Mouse (Mus musculus): ENCODE measurements around the gene Inca1. TPM values are rescaled to one million over a fixed set of nuclear protein-coding genes. Genes with fewer than 3 reads are reported as not detected.

Inca1 gene
- polyA plus RNA-seq, 1 experiment from 2014 or later = 1.3 TPM

DNA sequence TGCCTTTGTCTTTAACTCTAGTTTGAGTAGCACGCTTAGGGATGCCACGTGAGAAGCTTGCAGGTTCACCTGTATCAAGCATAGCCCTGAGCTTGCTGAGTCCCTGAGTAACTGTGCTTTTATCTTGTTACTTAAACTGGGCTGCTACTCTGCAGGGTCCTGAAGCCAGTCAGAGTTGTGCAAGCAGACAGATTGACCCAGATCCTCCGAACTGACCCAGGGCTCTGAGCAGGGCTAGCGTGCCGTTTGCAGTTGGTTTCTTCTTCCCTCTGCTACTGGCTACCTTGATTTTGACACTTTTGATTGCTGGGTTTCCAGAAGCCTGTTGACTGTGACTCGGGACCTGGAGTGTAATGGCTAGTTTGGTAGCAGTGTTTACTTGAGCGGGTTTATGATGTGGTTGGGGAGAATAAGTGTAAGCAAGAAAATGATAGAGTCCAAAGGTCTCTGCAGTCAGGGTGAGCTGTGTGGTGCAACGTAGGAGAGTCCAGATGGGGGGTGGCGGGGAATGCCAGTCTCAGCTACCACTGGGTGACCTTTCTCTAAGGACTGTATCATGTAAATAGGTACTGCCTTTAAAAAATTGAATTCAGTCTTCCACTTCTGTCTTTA lies 30.6 kb upstream of the Inca1 start:
- 84% methylated on average over 9 of the region's 9 CpGs for WGBS
- H3K27ac ChIP-seq (ENCODE audit: low read length) = no peak overlapping the region
- no peaks in the 10 kb centered on the region for H3K4me1 ChIP-seq (replicated peaks; ENCODE audit: control insufficient read depth, insufficient read depth, low read length)
- peaks cover 12% of the 10 kb centered on the region; the same call in 1 of the 2 replicates for H3K36me3 ChIP-seq (ENCODE audit: control insufficient read depth, insufficient read depth)
- H3K27me3 ChIP-seq (replicated peaks; ENCODE audit: control insufficient read depth, insufficient read depth, low read length) = no peaks in the 10 kb centered on the region
- H3K9me3 ChIP-seq (ENCODE audit: control insufficient read depth, low read length) = no peaks in the 10 kb centered on the region
- H3K9ac ChIP-seq (replicated peaks; ENCODE audit: low read depth, low read length) = no peak overlapping the region
- H3K4me3 ChIP-seq (replicated peaks; ENCODE audit: low read length) = no peak overlapping the region
- no peak for ATAC-seq
- H3K4me2 ChIP-seq (ENCODE audit: low read length) = no peak overlapping the region

DNA sequence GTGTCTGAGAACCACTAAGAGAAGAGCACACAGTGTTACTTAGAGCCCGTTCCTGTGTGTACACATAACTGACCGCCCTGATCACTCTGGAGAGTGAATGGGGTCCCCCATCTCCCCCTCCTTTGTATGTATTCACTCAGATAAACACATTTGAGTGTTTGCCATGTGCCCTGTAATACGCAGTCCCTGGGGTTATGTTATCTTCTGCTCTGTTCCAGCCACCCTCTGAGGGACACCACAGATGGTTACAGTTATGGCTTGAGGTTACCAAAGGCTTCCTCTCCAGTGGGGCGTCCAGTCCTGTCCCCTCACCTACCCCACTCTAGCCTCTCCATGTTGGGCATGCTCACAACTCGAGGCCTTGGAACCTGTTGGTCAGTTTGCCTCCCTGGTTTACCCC lies 27.4 kb upstream of the Inca1 start:
- no peak for ATAC-seq
- no peaks in the 10 kb centered on the region for H3K9me3 ChIP-seq (ENCODE audit: control insufficient read depth, low read length)
- no peaks in the 10 kb centered on the region for H3K4me1 ChIP-seq (replicated peaks; ENCODE audit: control insufficient read depth, insufficient read depth, low read length)
- peaks cover 18% of the 10 kb centered on the region; the same call in 1 of the 2 replicates for H3K36me3 ChIP-seq (ENCODE audit: control insufficient read depth, insufficient read depth)
- no peak overlapping the region for H3K4me2 ChIP-seq (ENCODE audit: low read length)
- H3K27ac ChIP-seq (ENCODE audit: low read length) = no peak overlapping the region
- H3K9ac ChIP-seq (replicated peaks; ENCODE audit: low read depth, low read length) = no peak overlapping the region
- no peak overlapping the region for H3K4me3 ChIP-seq (replicated peaks; ENCODE audit: low read length)
- no peaks in the 10 kb centered on the region for H3K27me3 ChIP-seq (replicated peaks; ENCODE audit: control insufficient read depth, insufficient read depth, low read length)
- WGBS = 94% methylated on average over 5 of the region's 5 CpGs

DNA sequence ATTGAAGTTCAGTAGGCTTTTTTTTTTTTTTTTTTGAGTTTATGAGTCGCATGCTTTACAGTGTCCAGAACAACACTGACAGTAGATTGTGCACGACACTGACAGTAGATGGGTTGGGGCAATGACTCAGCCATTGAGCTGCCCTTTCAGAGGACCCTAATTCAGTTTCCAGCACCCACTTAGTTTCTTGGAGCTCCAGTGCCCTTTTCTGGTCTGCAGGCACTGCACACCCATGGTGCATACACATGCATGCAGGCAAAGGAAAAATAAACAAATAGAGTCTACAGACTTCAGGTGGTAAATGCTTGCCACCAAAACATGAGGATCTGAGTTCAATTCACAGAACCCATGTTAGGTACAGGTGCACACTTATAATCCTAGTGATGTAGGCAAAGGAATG lies 26.6 kb upstream of the Inca1 start:
- no peaks in the 10 kb centered on the region for H3K4me1 ChIP-seq (replicated peaks; ENCODE audit: control insufficient read depth, insufficient read depth, low read length)
- H3K9me3 ChIP-seq (ENCODE audit: control insufficient read depth, low read length) = no peaks in the 10 kb centered on the region
- H3K4me3 ChIP-seq (replicated peaks; ENCODE audit: low read length) = no peak overlapping the region
- peaks cover 18% of the 10 kb centered on the region; the same call in 1 of the 2 replicates for H3K36me3 ChIP-seq (ENCODE audit: control insufficient read depth, insufficient read depth)
- H3K4me2 ChIP-seq (ENCODE audit: low read length) = no peak overlapping the region
- 96% methylated on average over 2 of the region's 2 CpGs for WGBS
- no peak for ATAC-seq
- H3K27me3 ChIP-seq (replicated peaks; ENCODE audit: control insufficient read depth, insufficient read depth, low read length) = no peaks in the 10 kb centered on the region
- no peak overlapping the region for H3K27ac ChIP-seq (ENCODE audit: low read length)
- H3K9ac ChIP-seq (replicated peaks; ENCODE audit: low read depth, low read length) = no peak overlapping the region

DNA sequence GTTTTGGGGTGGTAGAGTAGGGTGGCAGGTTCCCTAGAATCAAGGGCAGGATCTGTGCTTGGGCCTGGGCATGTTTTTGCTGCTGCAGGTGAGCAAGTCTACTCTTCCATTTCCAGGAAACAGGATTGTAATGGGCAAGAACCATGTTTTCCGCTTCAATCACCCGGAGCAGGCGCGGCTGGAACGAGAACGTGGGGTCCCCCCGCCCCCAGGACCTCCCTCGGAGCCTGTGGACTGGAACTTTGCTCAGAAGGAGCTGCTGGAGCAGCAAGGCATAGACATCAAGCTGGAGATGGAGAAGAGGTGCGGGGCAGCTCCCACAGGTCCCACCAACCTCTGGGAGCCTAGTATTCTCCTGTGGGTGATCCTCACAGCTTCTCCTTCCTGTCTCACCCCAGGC lies 24.8 kb upstream of the Inca1 start:
- no peak overlapping the region for H3K4me3 ChIP-seq (replicated peaks; ENCODE audit: low read length)
- no peak for ATAC-seq
- no peaks in the 10 kb centered on the region for H3K9me3 ChIP-seq (ENCODE audit: control insufficient read depth, low read length)
- 94% methylated on average over 9 of the region's 9 CpGs for WGBS
- H3K27ac ChIP-seq (ENCODE audit: low read length) = no peak overlapping the region
- no peaks in the 10 kb centered on the region for H3K27me3 ChIP-seq (replicated peaks; ENCODE audit: control insufficient read depth, insufficient read depth, low read length)
- no peak overlapping the region for H3K4me2 ChIP-seq (ENCODE audit: low read length)
- H3K4me1 ChIP-seq (replicated peaks; ENCODE audit: control insufficient read depth, insufficient read depth, low read length) = no peaks in the 10 kb centered on the region
- no peak overlapping the region for H3K9ac ChIP-seq (replicated peaks; ENCODE audit: low read depth, low read length)
- H3K36me3 ChIP-seq (ENCODE audit: control insufficient read depth, insufficient read depth) = peaks cover 19% of the 10 kb centered on the region; the same call in 1 of the 2 replicates

DNA sequence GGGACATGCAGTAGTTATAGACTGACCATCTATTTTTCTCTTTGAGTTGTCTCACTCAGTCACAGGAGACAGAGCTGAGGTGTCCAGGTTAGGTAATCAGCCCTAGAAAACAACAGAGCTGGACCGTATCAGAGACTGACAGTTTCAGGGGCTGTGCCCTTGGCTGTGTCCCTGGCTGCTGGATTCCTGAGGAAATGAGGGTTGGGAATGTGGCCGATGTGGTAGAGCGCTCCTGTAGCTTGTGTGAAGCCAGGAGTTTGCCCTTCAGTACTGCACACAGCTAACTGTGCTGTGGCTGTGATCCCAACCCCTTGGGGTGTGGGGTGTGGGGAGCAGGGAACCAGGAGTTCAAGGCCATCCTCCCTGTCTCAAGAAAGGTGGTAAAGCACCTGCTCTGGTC lies 21.1 kb upstream of the Inca1 start:
- no peak overlapping the region for H3K4me3 ChIP-seq (replicated peaks; ENCODE audit: low read length)
- H3K4me2 ChIP-seq (ENCODE audit: low read length) = no peak overlapping the region
- 95% methylated on average over 3 of the region's 3 CpGs for WGBS
- H3K9ac ChIP-seq (replicated peaks; ENCODE audit: low read depth, low read length) = no peak overlapping the region
- H3K9me3 ChIP-seq (ENCODE audit: control insufficient read depth, low read length) = no peaks in the 10 kb centered on the region
- H3K4me1 ChIP-seq (replicated peaks; ENCODE audit: control insufficient read depth, insufficient read depth, low read length) = no peaks in the 10 kb centered on the region
- H3K27ac ChIP-seq (ENCODE audit: low read length) = no peak overlapping the region
- no peaks in the 10 kb centered on the region for H3K27me3 ChIP-seq (replicated peaks; ENCODE audit: control insufficient read depth, insufficient read depth, low read length)
- no peak for ATAC-seq
- peaks cover 15% of the 10 kb centered on the region; the same call in 1 of the 2 replicates for H3K36me3 ChIP-seq (ENCODE audit: control insufficient read depth, insufficient read depth)

DNA sequence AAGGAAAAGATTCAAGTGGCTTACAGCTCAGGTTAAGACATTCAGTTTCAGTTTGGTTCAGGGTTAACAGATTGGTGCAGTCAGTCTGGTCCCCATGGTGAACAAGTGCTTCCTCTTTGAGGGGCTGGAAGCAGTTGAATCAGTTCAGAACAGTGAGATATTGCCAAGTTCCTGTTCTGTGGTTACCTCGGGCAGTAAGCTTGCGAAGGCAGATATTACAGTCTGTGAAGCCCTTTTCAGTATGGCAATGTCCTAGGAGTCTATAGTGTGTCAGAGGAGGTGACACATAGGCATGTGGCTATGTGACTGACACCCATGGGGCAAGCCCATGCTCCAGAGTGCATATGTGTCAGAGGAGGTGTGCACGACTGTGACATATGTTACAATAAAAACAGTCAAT lies 20.6 kb upstream of the Inca1 start:
- WGBS = 91% methylated on average over 3 of the region's 3 CpGs
- no peak for ATAC-seq
- no peak overlapping the region for H3K4me2 ChIP-seq (ENCODE audit: low read length)
- no peak overlapping the region for H3K27ac ChIP-seq (ENCODE audit: low read length)
- no peak overlapping the region for H3K4me3 ChIP-seq (replicated peaks; ENCODE audit: low read length)
- no peaks in the 10 kb centered on the region for H3K9me3 ChIP-seq (ENCODE audit: control insufficient read depth, low read length)
- H3K36me3 ChIP-seq (ENCODE audit: control insufficient read depth, insufficient read depth) = peaks cover 12% of the 10 kb centered on the region; the same call in 1 of the 2 replicates
- no peaks in the 10 kb centered on the region for H3K27me3 ChIP-seq (replicated peaks; ENCODE audit: control insufficient read depth, insufficient read depth, low read length)
- H3K9ac ChIP-seq (replicated peaks; ENCODE audit: low read depth, low read length) = no peak overlapping the region
- no peaks in the 10 kb centered on the region for H3K4me1 ChIP-seq (replicated peaks; ENCODE audit: control insufficient read depth, insufficient read depth, low read length)

DNA sequence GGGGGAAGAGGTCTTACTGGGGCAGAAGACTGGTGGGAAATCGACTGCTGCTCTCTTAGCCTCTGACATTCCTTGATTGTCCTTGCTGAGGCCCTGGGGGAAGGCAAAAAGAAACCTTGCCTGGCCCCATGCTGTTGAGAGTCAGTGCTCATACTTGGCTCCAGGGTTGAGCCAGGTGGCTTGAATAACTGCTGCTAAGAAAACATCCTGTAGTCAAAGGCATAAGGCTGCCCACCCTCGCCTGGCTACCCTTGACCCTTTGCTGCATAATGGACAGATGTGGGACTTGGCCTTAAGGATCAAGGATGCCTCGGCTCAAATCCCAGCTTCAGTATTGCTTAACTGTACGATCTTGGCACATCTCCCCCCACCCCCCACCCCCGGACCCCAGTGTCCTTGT lies 18.5 kb upstream of the Inca1 start:
- ATAC-seq = no peak
- 85% methylated on average over 5 of the region's 5 CpGs for WGBS
- H3K27me3 ChIP-seq (replicated peaks; ENCODE audit: control insufficient read depth, insufficient read depth, low read length) = no peaks in the 10 kb centered on the region
- H3K4me3 ChIP-seq (replicated peaks; ENCODE audit: low read length) = no peak overlapping the region
- H3K36me3 ChIP-seq (ENCODE audit: control insufficient read depth, insufficient read depth) = 0 out of 2 replicates have a peak, but pooled peaks cover 6% of the 10 kb centered on the region
- no peak overlapping the region for H3K9ac ChIP-seq (replicated peaks; ENCODE audit: low read depth, low read length)
- H3K4me2 ChIP-seq (ENCODE audit: low read length) = no peak overlapping the region
- H3K4me1 ChIP-seq (replicated peaks; ENCODE audit: control insufficient read depth, insufficient read depth, low read length) = no peaks in the 10 kb centered on the region
- no peak overlapping the region for H3K27ac ChIP-seq (ENCODE audit: low read length)
- no peaks in the 10 kb centered on the region for H3K9me3 ChIP-seq (ENCODE audit: control insufficient read depth, low read length)

DNA sequence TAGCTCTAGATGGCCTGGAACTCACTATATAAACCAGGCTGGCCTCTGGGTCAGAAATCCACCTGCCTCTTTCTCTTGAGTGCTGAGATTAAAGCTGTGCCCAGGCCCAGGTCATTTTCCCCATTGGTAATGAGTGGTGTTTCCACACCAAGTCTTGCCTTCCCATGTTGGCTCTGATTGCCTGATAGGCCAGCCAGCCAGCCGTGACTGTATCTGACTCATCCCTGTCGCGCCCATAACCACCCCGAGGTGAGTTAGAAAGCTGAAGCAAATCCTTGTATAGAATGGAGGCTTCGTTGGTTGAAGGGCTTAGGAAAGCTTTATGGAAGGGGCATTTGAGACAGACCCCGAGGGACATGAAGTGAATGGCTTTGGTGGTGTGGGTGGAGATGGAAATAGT lies 15.9 kb upstream of the Inca1 start:
- WGBS = 94% methylated on average over 6 of the region's 6 CpGs
- Histone ChIP-seq H3K9me3 (ENCODE audit: control insufficient read depth, low read length) (no peaks in the 10 kb centered on the region), H3K4me3 (replicated peaks; ENCODE audit: low read length) (no peak overlapping the region), H3K4me2 (ENCODE audit: low read length) (no peak overlapping the region), H3K27ac (ENCODE audit: low read length) (no peak overlapping the region), H3K4me1 (replicated peaks; ENCODE audit: control insufficient read depth, insufficient read depth, low read length) (no peaks in the 10 kb centered on the region), H3K9ac (replicated peaks; ENCODE audit: low read depth, low read length) (no peak overlapping the region), H3K36me3 (ENCODE audit: control insufficient read depth, insufficient read depth) (0 out of 2 replicates have a peak, but pooled peaks cover 6% of the 10 kb centered on the region), H3K27me3 (replicated peaks; ENCODE audit: control insufficient read depth, insufficient read depth, low read length) (no peaks in the 10 kb centered on the region)
- no peak for ATAC-seq

DNA sequence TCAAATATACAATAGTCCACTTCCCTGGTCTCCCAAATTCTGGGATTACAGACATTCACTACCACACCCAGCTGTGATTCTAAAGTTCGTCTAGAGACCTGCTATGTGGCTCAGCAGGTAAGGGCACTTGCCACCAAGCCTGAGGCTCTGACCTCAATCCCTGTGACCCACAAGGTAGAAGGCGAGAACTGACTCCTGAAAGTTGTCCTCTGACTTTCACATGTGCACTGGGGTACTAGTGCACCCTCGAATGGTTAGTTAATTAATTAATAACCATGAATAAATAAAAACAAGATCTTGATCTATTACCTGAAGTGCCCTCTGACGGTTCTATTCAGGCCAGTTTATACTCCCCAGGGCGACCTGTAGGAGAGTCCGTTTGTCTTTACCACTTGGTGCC lies 13.3 kb upstream of the Inca1 start:
- H3K9me3 ChIP-seq (ENCODE audit: control insufficient read depth, low read length) = no peaks in the 10 kb centered on the region
- no peak overlapping the region for H3K4me3 ChIP-seq (replicated peaks; ENCODE audit: low read length)
- H3K27ac ChIP-seq (ENCODE audit: low read length) = no peak overlapping the region
- no peak overlapping the region for H3K9ac ChIP-seq (replicated peaks; ENCODE audit: low read depth, low read length)
- no peaks in the 10 kb centered on the region for H3K4me1 ChIP-seq (replicated peaks; ENCODE audit: control insufficient read depth, insufficient read depth, low read length)
- no peak overlapping the region for H3K4me2 ChIP-seq (ENCODE audit: low read length)
- H3K27me3 ChIP-seq (replicated peaks; ENCODE audit: control insufficient read depth, insufficient read depth, low read length) = no peaks in the 10 kb centered on the region
- no peak for ATAC-seq
- H3K36me3 ChIP-seq (ENCODE audit: control insufficient read depth, insufficient read depth) = peaks cover 7% of the 10 kb centered on the region; the same call in 1 of the 2 replicates
- 88% methylated on average over 6 of the region's 6 CpGs for WGBS

DNA sequence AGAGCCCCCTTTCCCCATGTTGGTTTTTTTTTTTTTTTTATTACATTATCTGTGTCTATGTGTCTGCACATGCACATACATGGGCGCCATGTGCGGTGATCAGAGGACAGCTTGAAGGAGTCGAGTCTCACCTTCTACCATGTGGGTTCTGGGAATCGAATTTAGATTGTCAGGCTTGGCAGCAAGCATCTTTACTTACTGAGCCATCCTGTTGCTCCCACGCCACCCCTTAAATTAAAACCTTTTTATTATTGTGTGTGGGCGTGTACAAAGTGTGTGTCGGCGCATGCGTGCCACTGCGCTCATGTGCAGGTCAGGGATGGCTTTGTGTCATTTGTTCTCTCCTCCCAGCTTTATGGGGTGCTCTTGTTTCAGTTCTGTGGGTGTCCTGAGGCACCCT lies 11.1 kb upstream of the Inca1 start:
- 93% methylated on average over 10 of the region's 10 CpGs for WGBS
- Histone ChIP-seq H3K4me3 (replicated peaks; ENCODE audit: low read length) (no peak overlapping the region), H3K9me3 (ENCODE audit: control insufficient read depth, low read length) (no peaks in the 10 kb centered on the region), H3K9ac (replicated peaks; ENCODE audit: low read depth, low read length) (no peak overlapping the region), H3K27ac (ENCODE audit: low read length) (no peak overlapping the region), H3K4me2 (ENCODE audit: low read length) (no peak overlapping the region), H3K36me3 (ENCODE audit: control insufficient read depth, insufficient read depth) (peaks cover 15% of the 10 kb centered on the region), H3K4me1 (replicated peaks; ENCODE audit: control insufficient read depth, insufficient read depth, low read length) (no peaks in the 10 kb centered on the region), H3K27me3 (replicated peaks; ENCODE audit: control insufficient read depth, insufficient read depth, low read length) (no peaks in the 10 kb centered on the region)
- ATAC-seq = no peak

Measured in forebrain, embryonic 16.5 days (tissue).